Mouse (Mus musculus) adrenal gland, postnatal 4 days (tissue): Measurements from ENCODE around the gene Hoxa11. TPM values are rescaled to one million over a fixed set of nuclear protein-coding genes. Genes with fewer than 3 reads are reported as not detected.

Experiments
- DNase-seq, 2 experiments: peaks; one replicate each; pipeline ENCODE4 v3.0.0; 2021 to 2022; ENCODE audit warnings: low spot score in 2 of 2, mixed read lengths in 2 of 2
- total RNA-seq, 2 experiments: library from RNA; stranded (reverse); gene quantifications; 2 replicates each; pipeline ENCODE4 v1.2.3; 2021

Hoxa11 gene
- total RNA-seq, 2 experiments from 2014 or later, result 3.0 TPM; not detected in 1

GRCm38 (mm10) chr6:52265913-52266665, 20.5 kb upstream of the Hoxa11 start:
- no peak for DNase-seq

GRCm38 (mm10) chr6:52265306-52265912, 19.8 kb upstream of the Hoxa11 start:
- DNase-seq, result no peak

- DNase-seq, result no peak
Measured at GRCm38 (mm10) chr6:52264106-52264790, 18.6 kb upstream of the Hoxa11 start.

GRCm38 (mm10) chr6:52263321-52263585, 17.6 kb upstream of the Hoxa11 start:
- no peak for DNase-seq

GRCm38 (mm10) chr6:52262463-52263320, 17.1 kb upstream of the Hoxa11 start:
- no peak for DNase-seq

- no peak for DNase-seq
Measured at GRCm38 (mm10) chr6:52261751-52262462, 16.3 kb upstream of the Hoxa11 start.

GRCm38 (mm10) chr6:52260654-52261575, 15.3 kb upstream of the Hoxa11 start, which contains the start of gene Hoxa13:
Gene Hoxa13 (minus strand): TSS chr6:52260880.
- DNase-seq, result no peak

GRCm38 (mm10) chr6:52259811-52260261, 14.2 kb upstream of the Hoxa11 start:
- no peak for DNase-seq

GRCm38 (mm10) chr6:52259081-52259790, 13.6 kb upstream of the Hoxa11 start:
- DNase-seq, result no peak

GRCm38 (mm10) chr6:52256956-52257355, 11.3 kb upstream of the Hoxa11 start:
- DNase-seq, result no peak

GRCm38 (mm10) chr6:52253511-52254500, 8.2 kb upstream of the Hoxa11 start:
- no peak for DNase-seq

- DNase-seq, result no peak
Measured at GRCm38 (mm10) chr6:52252775-52253376, 7.3 kb upstream of the Hoxa11 start.

GRCm38 (mm10) chr6:52252016-52252774, 6.6 kb upstream of the Hoxa11 start:
- no peak for DNase-seq

- no peak for DNase-seq
Measured at GRCm38 (mm10) chr6:52251177-52251879, 5.7 kb upstream of the Hoxa11 start.

GRCm38 (mm10) chr6:52249826-52250225, 4.2 kb upstream of the Hoxa11 start:
- no peak for DNase-seq

- no peak for DNase-seq
Measured at GRCm38 (mm10) chr6:52249415-52249738, 3.8 kb upstream of the Hoxa11 start.
